Mouse (Mus musculus) lung, postnatal 0 days (tissue): ENCODE data around the gene Kmt2b.

Experiments used
- CTCF ChIP-seq: IDR thresholded peaks from 2 replicates; pipeline ENCODE4 v1.5.1; 2016; ENCODE audit warnings: antibody characterized with exemption, mild to moderate bottlenecking
- EP300 ChIP-seq: IDR thresholded peaks from 2 replicates; pipeline ENCODE4 v1.6.1; 2016; ENCODE audit warnings: antibody characterized with exemption, mild to moderate bottlenecking, control low read depth

GRCm38 (mm10) chr7:30587842-30588667, 471 bp downstream of the Kmt2b start:
- TF ChIP-seq CTCF (no peak), EP300 (no peak)
